Mouse (Mus musculus) ES-Bruce4 (cell line): ENCODE measurements around the gene Iqcf3.

ENCODE experiments used
- CTCF ChIP-seq: IDR thresholded peaks from one replicate; pipeline ENCODE4 v1.8.1; 2011; ENCODE audit warnings: low read depth, low read length
- EP300 ChIP-seq: IDR thresholded peaks from 2 replicates; pipeline ENCODE4 v1.6.1; 2011; ENCODE audit warnings: low read depth, low read length; ENCODE audit not compliant: insufficient read depth
- POLR2A ChIP-seq: IDR thresholded peaks from one replicate; pipeline ENCODE4 v1.8.1; 2011; ENCODE audit warnings: low read length; ENCODE audit not compliant: insufficient read depth

DNA sequence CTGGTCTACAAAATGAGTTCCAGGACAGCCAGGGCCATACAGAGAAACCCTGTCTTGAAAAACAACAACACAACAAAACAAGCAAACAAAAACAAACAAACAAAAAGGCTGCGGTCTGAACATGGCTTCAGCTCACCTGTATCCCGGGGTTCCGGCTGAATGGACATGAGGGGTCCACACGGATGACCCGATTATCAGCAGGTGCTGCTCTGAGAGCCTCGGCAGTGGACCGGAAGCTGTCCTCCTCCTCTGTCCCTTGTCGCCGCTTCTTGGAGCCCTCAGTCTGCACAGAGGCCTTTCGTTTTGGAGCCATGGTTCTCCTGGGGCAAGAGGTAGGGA, 85.8 kb downstream of the Iqcf3 start, which contains the start of gene Rrp9:
- TF ChIP-seq CTCF: no peak
- no peak for TF ChIP-seq POLR2A
- no peak for TF ChIP-seq EP300
